Mouse (Mus musculus): ENCODE measurements around the gene Dkk3. TPM values are rescaled to one million over a fixed set of nuclear protein-coding genes. Genes with fewer than 3 reads are reported as not detected.

The Dkk3 gene
- polyA plus RNA-seq, 1 experiment from 2014 or later = 33.1 TPM

GRCm38 (mm10) chr7:112127085-112127637, 31.7 kb downstream of the Dkk3 start:
- WGBS = 58% methylated on average over 5 of the region's 5 CpGs
- 0 out of 2 replicates have a peak, but pooled peaks have one; percentile 20 for ATAC-seq (ENCODE audit: insufficient read depth, low FRiP score, low read depth)

GRCm38 (mm10) chr7:112125625-112126260, 33.1 kb downstream of the Dkk3 start:
- Histone ChIP-seq H3K27ac (no peak overlapping the region), H3K4me3 (replicated peaks) (no peak overlapping the region), H3K36me3 (no peaks in the 10 kb centered on the region), H3K4me2 (no peak overlapping the region), H3K27me3 (replicated peaks) (no peaks in the 10 kb centered on the region), H3K9me3 (no peaks in the 10 kb centered on the region), H3K9ac (no peak overlapping the region), H3K4me1 (no peaks in the 10 kb centered on the region; the same call in 1 of the 2 replicates)
- ATAC-seq (ENCODE audit: insufficient read depth, low FRiP score, low read depth) = no peak
- WGBS = 85% methylated on average over 7 of the region's 7 CpGs

More at GRCm38 (mm10) chr7:112127085-112127637, 31.7 kb downstream of the Dkk3 start:
- Histone ChIP-seq H3K27me3 (replicated peaks) (no peaks in the 10 kb centered on the region), H3K4me1 (no peaks in the 10 kb centered on the region; the same call in 1 of the 2 replicates), H3K27ac (no peak overlapping the region), H3K9ac (no peak overlapping the region), H3K36me3 (no peaks in the 10 kb centered on the region), H3K4me2 (no peak overlapping the region), H3K4me3 (replicated peaks) (no peak overlapping the region), H3K9me3 (no peaks in the 10 kb centered on the region)

- no peaks in the 10 kb centered on the region for H3K27me3 ChIP-seq (replicated peaks)
- no peak overlapping the region for H3K4me3 ChIP-seq (replicated peaks)
- H3K4me2 ChIP-seq = no peak overlapping the region
- H3K27ac ChIP-seq = no peak overlapping the region
- 94% methylated on average over 5 of the region's 5 CpGs for WGBS
- H3K36me3 ChIP-seq = no peaks in the 10 kb centered on the region
- no peak overlapping the region for H3K9ac ChIP-seq
- no peak for ATAC-seq (ENCODE audit: insufficient read depth, low FRiP score, low read depth)
- no peaks in the 10 kb centered on the region; the same call in 1 of the 2 replicates for H3K4me1 ChIP-seq
- H3K9me3 ChIP-seq = no peaks in the 10 kb centered on the region
These were observed 35.2 kb downstream of the Dkk3 start for GRCm38 (mm10) chr7:112123612-112124011.

GRCm38 (mm10) chr7:112121866-112122500, 36.9 kb downstream of the Dkk3 start:
- H3K9me3 ChIP-seq = no peaks in the 10 kb centered on the region
- no peak overlapping the region for H3K4me2 ChIP-seq
- ATAC-seq (ENCODE audit: insufficient read depth, low FRiP score, low read depth) = no peak
- H3K4me1 ChIP-seq = no peaks in the 10 kb centered on the region; the same call in 1 of the 2 replicates
- no peaks in the 10 kb centered on the region for H3K27me3 ChIP-seq (replicated peaks)
- H3K9ac ChIP-seq = no peak overlapping the region
- H3K36me3 ChIP-seq = no peaks in the 10 kb centered on the region
- H3K27ac ChIP-seq = no peak overlapping the region
- WGBS = 78% methylated on average over 11 of the region's 11 CpGs
- H3K4me3 ChIP-seq (replicated peaks) = no peak overlapping the region

GRCm38 (mm10) chr7:112120861-112121810, 37.7 kb downstream of the Dkk3 start:
- Histone ChIP-seq H3K36me3 (0 out of 2 replicates have a peak, but pooled peaks cover 4% of the 10 kb centered on the region), H3K27ac (no peak overlapping the region), H3K4me3 (replicated peaks) (no peak overlapping the region), H3K4me2 (no peak overlapping the region), H3K9me3 (no peaks in the 10 kb centered on the region), H3K9ac (no peak overlapping the region), H3K27me3 (replicated peaks) (no peaks in the 10 kb centered on the region), H3K4me1 (no peaks in the 10 kb centered on the region)
- no peak for ATAC-seq (ENCODE audit: insufficient read depth, low FRiP score, low read depth)
- 65% methylated on average over 11 of the region's 11 CpGs for WGBS

- no peaks in the 10 kb centered on the region for H3K4me1 ChIP-seq
- H3K9ac ChIP-seq = no peak overlapping the region
- no peak overlapping the region for H3K27ac ChIP-seq
- no peaks in the 10 kb centered on the region for H3K27me3 ChIP-seq (replicated peaks)
- H3K4me3 ChIP-seq (replicated peaks) = no peak overlapping the region
- H3K4me2 ChIP-seq = no peak overlapping the region
- H3K9me3 ChIP-seq = no peaks in the 10 kb centered on the region
- no peak for ATAC-seq (ENCODE audit: insufficient read depth, low FRiP score, low read depth)
- WGBS = 76% methylated on average over 7 of the region's 7 CpGs
- 0 out of 2 replicates have a peak, but pooled peaks cover 4% of the 10 kb centered on the region for H3K36me3 ChIP-seq
These were observed 39.6 kb downstream of the Dkk3 start for GRCm38 (mm10) chr7:112119248-112119647.

- ATAC-seq (ENCODE audit: insufficient read depth, low FRiP score, low read depth) = no peak
- 88% methylated on average over 7 of the region's 7 CpGs for WGBS
These were observed 40.8 kb downstream of the Dkk3 start for GRCm38 (mm10) chr7:112118086-112118485.

GRCm38 (mm10) chr7:112117501-112117900, 41.4 kb downstream of the Dkk3 start:
- 79% methylated on average over 7 of the region's 7 CpGs for WGBS
- ATAC-seq (ENCODE audit: insufficient read depth, low FRiP score, low read depth) = no peak
- H3K27me3 ChIP-seq (replicated peaks) = no peaks in the 10 kb centered on the region

More at GRCm38 (mm10) chr7:112118086-112118485, 40.8 kb downstream of the Dkk3 start:
- Histone ChIP-seq H3K4me1 (no peaks in the 10 kb centered on the region), H3K27me3 (replicated peaks) (no peaks in the 10 kb centered on the region), H3K27ac (no peak overlapping the region), H3K4me3 (replicated peaks) (no peak overlapping the region), H3K4me2 (no peak overlapping the region), H3K9me3 (no peaks in the 10 kb centered on the region), H3K36me3 (0 out of 2 replicates have a peak, but pooled peaks cover 4% of the 10 kb centered on the region), H3K9ac (no peak overlapping the region)

GRCm38 (mm10) chr7:112110638-112111372, 48.1 kb downstream of the Dkk3 start:
- H3K9ac ChIP-seq = no peak overlapping the region
- 56% methylated on average over 19 of the region's 19 CpGs for WGBS
- no peak overlapping the region for H3K4me2 ChIP-seq
- no peaks in the 10 kb centered on the region for H3K27me3 ChIP-seq (replicated peaks)
- peak; percentile 53; the same call in 1 of the 2 replicates for ATAC-seq (ENCODE audit: insufficient read depth, low FRiP score, low read depth)
- H3K4me1 ChIP-seq = 0 out of 2 replicates have a peak, but pooled peaks cover 4% of the 10 kb centered on the region
- H3K9me3 ChIP-seq = no peaks in the 10 kb centered on the region
- peak overlapping the region; percentile 67; the same call in 1 of the 2 replicates for H3K27ac ChIP-seq
- no peak overlapping the region for H3K4me3 ChIP-seq (replicated peaks)
- H3K36me3 ChIP-seq = peaks cover 21% of the 10 kb centered on the region

More at GRCm38 (mm10) chr7:112117501-112117900, 41.4 kb downstream of the Dkk3 start:
- Histone ChIP-seq H3K36me3 (peaks cover 10% of the 10 kb centered on the region; the same call in 1 of the 2 replicates), H3K4me3 (replicated peaks) (no peak overlapping the region), H3K9ac (no peak overlapping the region), H3K4me1 (no peaks in the 10 kb centered on the region), H3K27ac (no peak overlapping the region), H3K9me3 (no peaks in the 10 kb centered on the region), H3K4me2 (no peak overlapping the region)

- peaks cover 31% of the 10 kb centered on the region for H3K36me3 ChIP-seq
These were observed 50.1 kb downstream of the Dkk3 start for GRCm38 (mm10) chr7:112108757-112109156.

GRCm38 (mm10) chr7:112103816-112104215, 55.0 kb downstream of the Dkk3 start:
- Histone ChIP-seq H3K36me3 (peaks cover 22% of the 10 kb centered on the region), H3K9me3 (no peaks in the 10 kb centered on the region), H3K4me1 (no peaks in the 10 kb centered on the region), H3K27ac (0 out of 2 replicates have a peak overlapping the region, but pooled peaks have one; percentile 26), H3K27me3 (replicated peaks) (no peaks in the 10 kb centered on the region), H3K4me3 (replicated peaks) (no peak overlapping the region), H3K9ac (no peak overlapping the region), H3K4me2 (no peak overlapping the region)
- 66% methylated on average over 5 of the region's 5 CpGs for WGBS
- peak; percentile 84 for ATAC-seq (ENCODE audit: insufficient read depth, low FRiP score, low read depth)

More at GRCm38 (mm10) chr7:112108757-112109156, 50.1 kb downstream of the Dkk3 start:
- Histone ChIP-seq H3K9me3 (no peaks in the 10 kb centered on the region), H3K27ac (no peak overlapping the region), H3K9ac (no peak overlapping the region), H3K4me3 (replicated peaks) (no peak overlapping the region), H3K4me2 (no peak overlapping the region), H3K27me3 (replicated peaks) (no peaks in the 10 kb centered on the region), H3K4me1 (0 out of 2 replicates have a peak, but pooled peaks cover 4% of the 10 kb centered on the region)
- ATAC-seq (ENCODE audit: insufficient read depth, low FRiP score, low read depth) = no peak

Data from stomach, embryonic 15.5 days (tissue).